In genomic region chr2:45629616-45630015, GRCm38 (mm10) we compare ENCODE assay signal across 25 mouse cellular contexts.
DNase-seq lines count a peak whose midpoint lies in the region; ATAC-seq and TF ChIP-seq lines count a peak whose summit lies in the region.
"Had no signal": no experiment of that assay in that cellular context is flagged by ENCODE, and none has a peak within 500 bp of the region (broad histone marks: within the 10 kb centered on the region; RNA-seq: fewer than 3 reads in every experiment).

No protein-coding gene starts in this region.

- ATAC-seq in kidney, postnatal 0 days (replicated peaks; ENCODE audit: low FRiP score, low read depth): no peak
- ATAC-seq in midbrain, embryonic 15.5 days (replicated peaks): peak; percentile 69
- ATAC-seq in midbrain, postnatal 0 days (ENCODE audit: low FRiP score): no peak
- no peak for ATAC-seq in embryonic facial prominence, embryonic 14.5 days (ENCODE audit: low read depth)
- ATAC-seq: CD4-positive, CD25-positive, alpha-beta regulatory T cell, adult 4 months; forebrain, embryonic 16.5 days; hindbrain, postnatal 0 days had no signal

- DNase-seq in embryo, embryonic 10.5 days (ENCODE audit: low spot score): peak; percentile 28
- no peak for DNase-seq in embryo, embryonic 9.5 days (ENCODE audit: extremely low spot score)
- peak; percentile 5 for DNase-seq in kidney, postnatal 0 days (ENCODE audit: low spot score)
- DNase-seq in kidney, postnatal 25 days: no peak
- DNase-seq in midbrain, postnatal 0 days (ENCODE audit: low spot score): no peak
- DNase-seq in embryonic facial prominence, embryonic 14.5 days (ENCODE audit: low spot score): peak; percentile 24
- DNase-seq: adrenal gland, postnatal 10 days; B cell, adult 2 months; cerebellum, adult 11-12 months; cerebellum, adult 9-10 months; cerebellum, postnatal 25 days; gastrocnemius, postnatal 10 days; heart, adult 18-20 months; heart, postnatal 10 days; heart, postnatal 4 days had no signal

- H3K9ac ChIP-seq in kidney, postnatal 0 days (ENCODE audit: low read depth, low read length): no peak overlapping the region
- no peak overlapping the region for H3K9ac ChIP-seq in midbrain, embryonic 15.5 days
- H3K9ac ChIP-seq in midbrain, postnatal 0 days (replicated peaks; ENCODE audit: low read length, poor library complexity, severe bottlenecking): no peak overlapping the region
- H3K9ac ChIP-seq in embryonic facial prominence, embryonic 14.5 days (ENCODE audit: low read depth, low read length): no peak overlapping the region
- H3K9ac ChIP-seq: embryonic facial prominence, embryonic 15.5 days; hindbrain, embryonic 12.5 days had no signal

- no peaks in the 10 kb centered on the region for H3K27me3 ChIP-seq in kidney, postnatal 0 days (ENCODE audit: insufficient read depth, low read length)
- no peaks in the 10 kb centered on the region for H3K27me3 ChIP-seq in midbrain, embryonic 15.5 days (replicated peaks)
- no peaks in the 10 kb centered on the region for H3K27me3 ChIP-seq in midbrain, postnatal 0 days (ENCODE audit: insufficient read depth, low read length)
- H3K27me3 ChIP-seq in embryonic facial prominence, embryonic 14.5 days (replicated peaks; ENCODE audit: control insufficient read depth, insufficient read depth, low read length): no peaks in the 10 kb centered on the region
- H3K27me3 ChIP-seq: embryonic facial prominence, embryonic 15.5 days; hindbrain, embryonic 12.5 days had no signal

- no peak for TF ChIP-seq CTCF in kidney, postnatal 0 days (IDR thresholded peaks at IDR 0.05; ENCODE audit: low read depth)
- no peak for TF ChIP-seq CTCF in midbrain, postnatal 0 days (IDR thresholded peaks at IDR 0.05)

- H3K27ac ChIP-seq in kidney, postnatal 0 days: no peak overlapping the region
- no peak overlapping the region for H3K27ac ChIP-seq in midbrain, embryonic 15.5 days
- H3K27ac ChIP-seq in midbrain, postnatal 0 days (ENCODE audit: low read depth, low read length): no peak overlapping the region
- no peak overlapping the region for H3K27ac ChIP-seq in embryonic facial prominence, embryonic 14.5 days (replicated peaks; ENCODE audit: low read depth, low read length)
- H3K27ac ChIP-seq: embryonic facial prominence, embryonic 15.5 days; forebrain, embryonic 10.5 days; heart, embryonic 10.5 days; hindbrain, embryonic 12.5 days; hindbrain, postnatal 0 days had no signal

- H3K4me3 ChIP-seq in kidney, postnatal 0 days (replicated peaks; ENCODE audit: low read depth, low read length): no peak overlapping the region
- no peak overlapping the region for H3K4me3 ChIP-seq in midbrain, embryonic 15.5 days
- H3K4me3 ChIP-seq in midbrain, postnatal 0 days (ENCODE audit: low read depth, low read length): no peak overlapping the region
- H3K4me3 ChIP-seq in embryonic facial prominence, embryonic 14.5 days (ENCODE audit: low read depth, low read length): no peak overlapping the region
- H3K4me3 ChIP-seq: embryonic facial prominence, embryonic 15.5 days; erythroblast, embryonic 14.5 days; forebrain, embryonic 10.5 days; heart, embryonic 10.5 days; hindbrain, embryonic 12.5 days had no signal

- H3K36me3 ChIP-seq in kidney, postnatal 0 days (ENCODE audit: insufficient read depth, low read length): no peaks in the 10 kb centered on the region
- H3K36me3 ChIP-seq in midbrain, embryonic 15.5 days (replicated peaks): no peaks in the 10 kb centered on the region
- no peaks in the 10 kb centered on the region for H3K36me3 ChIP-seq in midbrain, postnatal 0 days (ENCODE audit: insufficient read depth, low read length)
- no peaks in the 10 kb centered on the region for H3K36me3 ChIP-seq in embryonic facial prominence, embryonic 14.5 days (ENCODE audit: control insufficient read depth, insufficient read depth, low read length)
- H3K36me3 ChIP-seq: embryonic facial prominence, embryonic 15.5 days; forebrain, embryonic 10.5 days; G1E; heart, embryonic 10.5 days; hindbrain, embryonic 12.5 days had no signal

- H3K4me2 ChIP-seq in kidney, postnatal 0 days (ENCODE audit: low read length): no peak overlapping the region
- no peak overlapping the region for H3K4me2 ChIP-seq in midbrain, embryonic 15.5 days
- no peak overlapping the region for H3K4me2 ChIP-seq in midbrain, postnatal 0 days (ENCODE audit: low read depth, low read length, poor library complexity, severe bottlenecking)
- no peak overlapping the region for H3K4me2 ChIP-seq in embryonic facial prominence, embryonic 14.5 days (ENCODE audit: low read depth, low read length)
- H3K4me2 ChIP-seq: embryonic facial prominence, embryonic 15.5 days; hindbrain, embryonic 12.5 days had no signal

- no peaks in the 10 kb centered on the region for H3K9me3 ChIP-seq in kidney, postnatal 0 days (replicated peaks; ENCODE audit: low read length)
- no peaks in the 10 kb centered on the region for H3K9me3 ChIP-seq in midbrain, embryonic 15.5 days
- H3K9me3 ChIP-seq in midbrain, postnatal 0 days (ENCODE audit: low read length): no peaks in the 10 kb centered on the region
- H3K9me3 ChIP-seq in embryonic facial prominence, embryonic 14.5 days (ENCODE audit: control insufficient read depth, low read length): no peaks in the 10 kb centered on the region
- H3K9me3 ChIP-seq: embryonic facial prominence, embryonic 15.5 days; forebrain, embryonic 10.5 days; G1E; heart, embryonic 10.5 days; hindbrain, embryonic 12.5 days had no signal

- H3K4me1 ChIP-seq in kidney, postnatal 0 days (replicated peaks; ENCODE audit: insufficient read depth, low read length): no peaks in the 10 kb centered on the region
- no peaks in the 10 kb centered on the region for H3K4me1 ChIP-seq in midbrain, embryonic 15.5 days
- no peaks in the 10 kb centered on the region for H3K4me1 ChIP-seq in midbrain, postnatal 0 days (ENCODE audit: insufficient read depth, low read length)
- H3K4me1 ChIP-seq in embryonic facial prominence, embryonic 14.5 days (ENCODE audit: control insufficient read depth, insufficient read depth, low read length): no peaks in the 10 kb centered on the region
- H3K4me1 ChIP-seq: embryonic facial prominence, embryonic 15.5 days; heart, embryonic 10.5 days had no signal

- WGBS in kidney, postnatal 0 days: 67% methylated on average over 3 of the region's 3 CpGs
- WGBS in midbrain, embryonic 15.5 days: 52% methylated on average over 3 of the region's 3 CpGs
- WGBS in midbrain, postnatal 0 days: 58% methylated on average over 3 of the region's 3 CpGs
- 39% methylated on average over 3 of the region's 3 CpGs for WGBS in embryonic facial prominence, embryonic 14.5 days

Comparison
In these comparisons a context has a peak if more than half of its experiments do, and no peak if none do; other contexts are left out.
1. DNase-seq: peak in embryo, embryonic 10.5 days (single experiment), kidney, postnatal 0 days (single experiment) and embryonic facial prominence, embryonic 14.5 days (single experiment); none in embryo, embryonic 9.5 days (single experiment), kidney, postnatal 25 days (0 of 2) and midbrain, postnatal 0 days (single experiment).